Mouse (Mus musculus) heart, postnatal 0 days (tissue): ENCODE results near the gene Il7r.

Source experiments
- CTCF ChIP-seq: IDR thresholded peaks from 2 replicates; pipeline ENCODE4 v1.5.1; 2016; ENCODE audit warnings: antibody characterized with exemption, control low read depth, low read depth
- EP300 ChIP-seq: IDR thresholded peaks from 2 replicates; pipeline ENCODE4 v1.6.1; 2016; ENCODE audit warnings: antibody characterized with exemption, low read depth

DNA sequence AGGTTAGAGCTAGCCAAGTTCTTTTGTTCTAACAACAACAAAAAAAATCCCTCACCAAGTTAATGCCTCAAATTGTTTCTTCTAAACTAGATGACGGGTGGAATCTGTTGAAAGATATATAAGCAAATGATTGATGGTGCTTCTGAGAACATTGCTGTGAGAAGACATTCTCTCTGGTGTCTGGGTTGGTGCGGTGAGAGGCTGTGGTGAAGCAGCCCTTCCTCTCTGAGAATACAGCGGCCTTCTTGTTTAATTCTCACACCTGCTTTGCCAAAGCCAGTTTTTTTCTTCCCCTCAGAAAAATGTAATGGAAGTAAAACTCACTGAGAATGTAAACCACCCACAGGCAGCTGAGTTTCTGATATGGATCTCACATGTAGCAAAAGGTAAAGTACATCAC is 57.8 kb downstream of the Il7r start:
- TF ChIP-seq CTCF (no peak), EP300 (no peak)
